Mouse (Mus musculus) E14TG2a.4 (cell line): ENCODE results near the gene Prkg1.

Experiments
- CTCF ChIP-seq: conservative IDR thresholded peaks from 2 replicates; pipeline ENCODE4 v1.5.1; 2014; ENCODE audit warnings: low read length
- NANOG ChIP-seq: IDR thresholded peaks from 2 replicates; pipeline ENCODE4 v1.6.1; 2014; ENCODE audit warnings: borderline replicate concordance, low read length, mixed read lengths

DNA sequence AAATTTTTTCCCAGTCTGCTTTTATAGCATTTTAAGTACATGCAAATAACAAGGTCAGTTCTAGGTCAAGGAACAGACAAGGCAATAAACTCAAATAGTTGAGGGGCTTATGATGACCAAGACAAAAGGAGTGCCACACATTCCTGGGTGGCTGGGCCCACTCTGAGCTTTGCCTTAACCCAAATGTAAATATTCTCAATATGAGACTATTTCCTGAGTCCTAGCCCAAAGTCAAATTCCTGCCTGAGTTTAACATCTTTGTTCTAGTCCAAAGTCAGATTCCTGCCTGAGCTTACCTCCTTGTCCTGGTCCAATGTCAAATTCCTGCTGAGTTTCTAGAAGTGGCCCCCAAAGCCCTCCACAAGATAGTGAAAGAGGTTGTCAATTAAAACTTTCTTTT, 1206.8 kb downstream of the Prkg1 start:
- no peak for TF ChIP-seq CTCF
- no peak for TF ChIP-seq NANOG
